Comparison of ENCODE assay signal across 21 mouse cellular contexts in genomic region chr9:23255841-23256240, GRCm38 (mm10). TPM values are rescaled to one million over a fixed set of nuclear protein-coding genes. Genes with fewer than 3 reads are reported as not detected.
DNase-seq lines count a peak whose midpoint lies in the region; ATAC-seq and TF ChIP-seq lines count a peak whose summit lies in the region.
"Had no signal": no experiment of that assay in that cellular context is flagged by ENCODE, and none has a peak within 500 bp of the region (broad histone marks: within the 10 kb centered on the region; RNA-seq: fewer than 3 reads in every experiment).

No protein-coding gene starts in this region.

- no peak overlapping the region for H3K4me2 ChIP-seq in hindbrain, postnatal 0 days (ENCODE audit: low read depth, low read length)
- H3K4me2 ChIP-seq in hindbrain, embryonic 13.5 days, result no peak overlapping the region
- H3K4me2 ChIP-seq: embryonic facial prominence, embryonic 13.5 days; forebrain, embryonic 12.5 days; heart, embryonic 11.5 days; heart, embryonic 15.5 days; hindbrain, embryonic 15.5 days had no signal

- H3K36me3 ChIP-seq in hindbrain, postnatal 0 days (ENCODE audit: insufficient read depth, low read length), result no peaks in the 10 kb centered on the region
- no peaks in the 10 kb centered on the region for H3K36me3 ChIP-seq in hindbrain, embryonic 13.5 days
- H3K36me3 ChIP-seq: embryonic facial prominence, embryonic 13.5 days; heart, embryonic 15.5 days; hindbrain, embryonic 10.5 days; hindbrain, embryonic 15.5 days had no signal

- H3K4me3 ChIP-seq in hindbrain, postnatal 0 days (ENCODE audit: low read length), result no peak overlapping the region
- H3K4me3 ChIP-seq in hindbrain, embryonic 13.5 days, result no peak overlapping the region
- H3K4me3 ChIP-seq: embryonic facial prominence, embryonic 13.5 days; forebrain, embryonic 12.5 days; heart, adult 2 months; heart, embryonic 15.5 days; hindbrain, embryonic 10.5 days; hindbrain, embryonic 15.5 days had no signal

- ATAC-seq in hindbrain, postnatal 0 days, result no peak
- ATAC-seq in hindbrain, embryonic 13.5 days (ENCODE audit: low FRiP score), result no peak
- ATAC-seq: forebrain, embryonic 16.5 days; inflammation-experienced regulatory T-cells, adult 6 months; intestine, postnatal 0 days had no signal

- no peaks in the 10 kb centered on the region for H3K4me1 ChIP-seq in hindbrain, postnatal 0 days (ENCODE audit: insufficient read depth, low read length)
- H3K4me1 ChIP-seq in hindbrain, embryonic 13.5 days (replicated peaks), result peaks cover 28% of the 10 kb centered on the region

- H3K9ac ChIP-seq in hindbrain, postnatal 0 days (replicated peaks; ENCODE audit: low read length), result no peak overlapping the region
- H3K9ac ChIP-seq in hindbrain, embryonic 13.5 days, result no peak overlapping the region
- H3K9ac ChIP-seq: embryonic facial prominence, embryonic 13.5 days; forebrain, embryonic 12.5 days; heart, embryonic 15.5 days; hindbrain, embryonic 15.5 days had no signal

- no peak overlapping the region for H3K27ac ChIP-seq in hindbrain, postnatal 0 days
- H3K27ac ChIP-seq in hindbrain, embryonic 13.5 days, result no peak overlapping the region
- H3K27ac ChIP-seq: embryonic facial prominence, embryonic 13.5 days; forebrain, embryonic 12.5 days; heart, adult 2 months; heart, embryonic 15.5 days; hindbrain, embryonic 10.5 days; hindbrain, embryonic 15.5 days had no signal

- no peak for TF ChIP-seq CTCF in hindbrain, postnatal 0 days (IDR thresholded peaks at IDR 0.05; ENCODE audit: low read depth)

- H3K27me3 ChIP-seq in hindbrain, postnatal 0 days (ENCODE audit: insufficient read depth, low read length), result no peaks in the 10 kb centered on the region
- peaks cover 13% of the 10 kb centered on the region; the same call in 1 of the 2 replicates for H3K27me3 ChIP-seq in hindbrain, embryonic 13.5 days
- H3K27me3 ChIP-seq: heart, embryonic 15.5 days; hindbrain, embryonic 15.5 days had no signal

- WGBS in hindbrain, postnatal 0 days, result 60% methylated on average over 2 of the region's 2 CpGs
- 89% methylated on average over 2 of the region's 2 CpGs for WGBS in hindbrain, embryonic 13.5 days

- peaks cover 4% of the 10 kb centered on the region; the same call in 1 of the 2 replicates for H3K9me3 ChIP-seq in hindbrain, postnatal 0 days (ENCODE audit: low read length)
- H3K9me3 ChIP-seq in hindbrain, embryonic 13.5 days, result no peaks in the 10 kb centered on the region
- H3K9me3 ChIP-seq: embryonic facial prominence, embryonic 13.5 days; heart, embryonic 15.5 days; hindbrain, embryonic 15.5 days had no signal

- peak; percentile 12 to 31 for DNase-seq in adrenal gland, postnatal 36 days
- DNase-seq in adrenal gland, adult (ENCODE audit: inconsistent age in 2 of 2, low spot score in 1 of 2), result no peak
- DNase-seq in hindbrain, postnatal 0 days (ENCODE audit: low spot score), result peak; percentile 32
- peak; percentile 22 for DNase-seq in Muller cell, postnatal 12 days (ENCODE audit: inconsistent ontology term)
- peak; percentile 79 for DNase-seq in adipocyte (ENCODE audit: low spot score)
- DNase-seq in thymus, postnatal 0 days (ENCODE audit: low spot score), result no peak
- DNase-seq: cerebellum, adult 2 months; gastrocnemius, postnatal 10 days; heart, adult 2 months; heart, postnatal 14 days; kidney, adult 8-10 months had no signal

RNA-seq across cellular contexts. Expression of gene Bmper, which starts 33.0 kb away (rescaled TPM):
- total RNA-seq in adrenal gland, postnatal 36 days (2021), result 1 to 10 TPM; 2.2 to 2.7 TPM
- 9.9 and 10.2 TPM in 2 replicates for total RNA-seq in hindbrain, postnatal 0 days (2014; rRNA removed)
- 6.7 and 8.1 TPM in 2 replicates for polyA plus RNA-seq in hindbrain, postnatal 0 days (2015; fragmentation: Nextera tagmentation; extraction: Ambion mirVana)
- 5.8 and 6.0 TPM in 2 replicates for polyA plus RNA-seq in hindbrain, embryonic 13.5 days (2015; fragmentation: Nextera tagmentation; extraction: Ambion mirVana)
- polyA plus RNA-seq in thymus, postnatal 0 days (2015; fragmentation: Nextera tagmentation; extraction: Ambion mirVana), result 0.37 and 0.39 TPM in 2 replicates
- polyA plus RNA-seq: inflammation-experienced regulatory T-cells, adult 6 months had no signal

Comparison
In these comparisons a context has a peak if more than half of its experiments do, and no peak if none do; other contexts are left out.
1. DNase-seq: peak in adrenal gland, postnatal 36 days (2 of 2), hindbrain, postnatal 0 days (single experiment), Muller cell, postnatal 12 days (single experiment) and adipocyte (single experiment); none in adrenal gland, adult (0 of 2) and thymus, postnatal 0 days (single experiment).